Mouse (Mus musculus) midbrain, postnatal 0 days (tissue): ENCODE measurements around the gene Sez6l2. TPM values are rescaled to one million over a fixed set of nuclear protein-coding genes. Genes with fewer than 3 reads are reported as not detected.

Experiments used
- ATAC-seq: fragments of 200-750 bp; cut with Nextera tagmentation; 2 replicates; pipeline ENCODE4 v1.8.0; 2017; ENCODE audit warnings: moderate number of reproducible peaks, mild to moderate bottlenecking, moderate TSS enrichment, moderate library complexity; ENCODE audit not compliant: low FRiP score
- DNase-seq: peaks from one replicate; pipeline ENCODE4 v3.0.0-alpha.2; 2015; ENCODE audit warnings: low spot score
- H3K27ac ChIP-seq: fragments of 300-500 bp; sonication (generic); 2 replicates; pipeline ENCODE4 v1.5.1; 2014; ENCODE audit warnings: low read depth, mild to moderate bottlenecking, low read length, mixed read lengths
- H3K27me3 ChIP-seq: fragments of 300-500 bp; sonication (generic); 2 replicates; pipeline ENCODE4 v1.6.1; 2014; ENCODE audit warnings: low read length, control low read depth, mixed read lengths; ENCODE audit not compliant: insufficient read depth
- H3K36me3 ChIP-seq: fragments of 300-500 bp; sonication (generic); 2 replicates; pipeline ENCODE4 v1.6.1; 2014; ENCODE audit warnings: low read length, control low read depth, mixed read lengths; ENCODE audit not compliant: insufficient read depth
- H3K4me1 ChIP-seq: fragments of 300-500 bp; sonication (generic); 2 replicates; pipeline ENCODE4 v1.6.1; 2014; ENCODE audit warnings: mild to moderate bottlenecking, control low read depth, antibody characterized with exemption, low read length, mixed read lengths; ENCODE audit not compliant: insufficient read depth
- H3K4me2 ChIP-seq: fragments of 300-500 bp; sonication (generic); 2 replicates; pipeline ENCODE4 v1.6.1; 2014; ENCODE audit warnings: low read depth, mild to moderate bottlenecking, low read length, mixed read lengths; ENCODE audit not compliant: poor library complexity, severe bottlenecking
- H3K4me3 ChIP-seq: fragments of 300-500 bp; sonication (generic); 2 replicates; pipeline ENCODE4 v1.5.1; 2014; ENCODE audit warnings: low read depth, mild to moderate bottlenecking, low read length, moderate library complexity
- H3K9ac ChIP-seq: fragments of 300-500 bp; sonication (generic); replicated peaks from 2 replicates; pipeline ENCODE4 v1.6.1; 2014; ENCODE audit warnings: mild to moderate bottlenecking, low read length, moderate library complexity, mixed read lengths; ENCODE audit not compliant: poor library complexity, severe bottlenecking
- H3K9me3 ChIP-seq: fragments of 300-500 bp; sonication (generic); 2 replicates; pipeline ENCODE4 v1.6.1; 2016; ENCODE audit warnings: low read length, control low read depth
- CTCF ChIP-seq: IDR thresholded peaks from 2 replicates; pipeline ENCODE4 v1.5.1; 2016; ENCODE audit warnings: antibody characterized with exemption, mild to moderate bottlenecking
- WGBS: fragments of 180-500 bp; shearing (Covaris S2); extraction: QIAGEN DNeasy Blood & Tissue Kit; methylation state at CpG from one replicate; pipeline ENCODE4 v1.1.7; 2014; 5-methylcytosine and 5-hydroxymethylcytosine counted together
- polyA plus RNA-seq: library from polyadenylated mRNA; unstranded; fragments of >200 nt; fragmentation: Nextera tagmentation; extraction: Ambion mirVana; gene quantifications from 2 replicates; pipeline ENCODE4 v1.2.1, GENCODE M21; 2015
- total RNA-seq: library from RNA; depleted of rRNA; stranded (reverse); fragments of >200 nt; gene quantifications from 2 replicates; pipeline ENCODE4 v1.2.3, GENCODE M21; 2014

Sez6l2 gene
- total and polyA plus RNA-seq, 2 experiments from 2014 or later = 66.2 to 283 TPM

GRCm38 (mm10) chr7:127007313-127008024, 57.1 kb downstream of the Sez6l2 start:
- no peak for ATAC-seq
- no peak for TF ChIP-seq CTCF
- WGBS = 83% methylated on average over 6 of the region's 6 CpGs
- no peak overlapping the region for H3K4me2 ChIP-seq
- H3K4me1 ChIP-seq = no peaks in the 10 kb centered on the region
- no peaks in the 10 kb centered on the region for H3K27me3 ChIP-seq
- H3K9ac ChIP-seq = no peak overlapping the region
- H3K27ac ChIP-seq = no peak overlapping the region
- H3K9me3 ChIP-seq = no peaks in the 10 kb centered on the region
- H3K4me3 ChIP-seq = no peak overlapping the region
- no peaks in the 10 kb centered on the region for H3K36me3 ChIP-seq
- no peak for DNase-seq

- DNase-seq = peak; percentile 71
- Histone ChIP-seq H3K4me1 (no peaks in the 10 kb centered on the region), H3K9ac (0 out of 2 replicates have a peak overlapping the region, but pooled peaks have one; percentile 8), H3K9me3 (no peaks in the 10 kb centered on the region), H3K27me3 (no peaks in the 10 kb centered on the region), H3K4me2 (no peak overlapping the region), H3K4me3 (no peak overlapping the region), H3K27ac (peak overlapping the region; percentile 51; the same call in 1 of the 2 replicates), H3K36me3 (no peaks in the 10 kb centered on the region)
- peak; percentile 56 for ATAC-seq
- no peak for TF ChIP-seq CTCF
- 66% methylated on average over 9 of the region's 9 CpGs for WGBS
These were observed 58.1 kb downstream of the Sez6l2 start for GRCm38 (mm10) chr7:127008239-127009019.

- Histone ChIP-seq H3K4me3 (no peak overlapping the region), H3K27me3 (no peaks in the 10 kb centered on the region), H3K4me2 (no peak overlapping the region), H3K36me3 (0 out of 2 replicates have a peak, but pooled peaks cover 6% of the 10 kb centered on the region), H3K9me3 (no peaks in the 10 kb centered on the region), H3K9ac (no peak overlapping the region), H3K4me1 (no peaks in the 10 kb centered on the region), H3K27ac (no peak overlapping the region)
- no peak for TF ChIP-seq CTCF
- DNase-seq (no peak), ATAC-seq (no peak)
- 86% methylated on average over 17 of the region's 17 CpGs for WGBS
These were observed 59.1 kb downstream of the Sez6l2 start for GRCm38 (mm10) chr7:127009307-127010085.

DNA sequence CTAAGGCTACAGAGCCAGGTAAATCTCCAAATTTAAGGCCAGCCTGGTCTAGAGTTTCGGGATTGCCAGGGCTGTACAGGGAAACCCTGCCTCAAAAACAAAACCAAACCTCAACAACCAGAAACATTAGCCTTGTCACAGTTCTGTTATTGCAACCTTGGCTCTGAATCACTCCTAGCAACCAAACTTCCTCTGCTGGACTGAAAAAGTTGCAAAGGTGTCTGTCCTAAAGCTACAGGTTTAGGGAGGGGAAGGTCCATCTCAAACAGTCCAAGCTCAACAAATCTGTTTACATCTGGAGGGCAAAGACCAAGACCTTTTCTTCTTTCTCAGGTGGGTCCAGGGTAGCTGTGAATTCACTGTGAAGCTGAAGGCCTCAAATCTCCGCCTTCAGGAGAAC, 60.7 kb downstream of the Sez6l2 start:
- H3K4me1 ChIP-seq = peaks cover 8% of the 10 kb centered on the region; the same call in 1 of the 2 replicates
- ATAC-seq = no peak
- WGBS = 100% methylated on average over 2 of the region's 2 CpGs
- no peak overlapping the region for H3K27ac ChIP-seq
- TF ChIP-seq CTCF = no peak
- no peak overlapping the region for H3K9ac ChIP-seq
- H3K4me2 ChIP-seq = no peak overlapping the region
- no peaks in the 10 kb centered on the region for H3K27me3 ChIP-seq
- H3K4me3 ChIP-seq = no peak overlapping the region
- no peaks in the 10 kb centered on the region for H3K9me3 ChIP-seq
- peaks cover 12% of the 10 kb centered on the region; the same call in 1 of the 2 replicates for H3K36me3 ChIP-seq
- no peak for DNase-seq

GRCm38 (mm10) chr7:127011717-127012116, 61.4 kb downstream of the Sez6l2 start:
- DNase-seq = no peak
- TF ChIP-seq CTCF = no peak
- H3K9ac ChIP-seq = no peak overlapping the region
- H3K27ac ChIP-seq = no peak overlapping the region
- H3K36me3 ChIP-seq = peaks cover 12% of the 10 kb centered on the region; the same call in 1 of the 2 replicates
- no peak for ATAC-seq
- H3K4me2 ChIP-seq = no peak overlapping the region
- H3K9me3 ChIP-seq = no peaks in the 10 kb centered on the region
- H3K4me1 ChIP-seq = peaks cover 8% of the 10 kb centered on the region; the same call in 1 of the 2 replicates
- H3K27me3 ChIP-seq = no peaks in the 10 kb centered on the region
- H3K4me3 ChIP-seq = no peak overlapping the region
- 63% methylated on average over 2 of the region's 2 CpGs for WGBS
